Mouse (Mus musculus) limb, embryonic 14.5 days (tissue): ENCODE measurements around the gene Tsen54. TPM values are rescaled to one million over a fixed set of nuclear protein-coding genes. Genes with fewer than 3 reads are reported as not detected.

ENCODE experiments used
- ATAC-seq: fragments of 200-750 bp; cut with Nextera tagmentation; 2 replicates; pipeline ENCODE4 v1.8.0; 2017; ENCODE audit warnings: low read depth, moderate number of reproducible peaks, moderate TSS enrichment; ENCODE audit not compliant: low FRiP score
- DNase-seq: peaks from one replicate; pipeline ENCODE4 v3.0.0-alpha.2; 2015; ENCODE audit warnings: low spot score
- H3K27ac ChIP-seq: fragments of 300-500 bp; sonication (generic); replicated peaks from 2 replicates; pipeline ENCODE4 v1.5.1; 2014; ENCODE audit warnings: low read depth, mild to moderate bottlenecking, low read length, moderate library complexity, mixed read lengths
- H3K27me3 ChIP-seq: fragments of 300-500 bp; sonication (generic); 2 replicates; pipeline ENCODE4 v1.6.1; 2014; ENCODE audit warnings: low read length, mixed read lengths; ENCODE audit not compliant: control insufficient read depth, insufficient read depth
- H3K36me3 ChIP-seq: fragments of 300-500 bp; sonication (generic); 2 replicates; pipeline ENCODE4 v1.6.1; 2014; ENCODE audit warnings: mild to moderate bottlenecking, low read length, moderate library complexity, mixed read lengths; ENCODE audit not compliant: control insufficient read depth, insufficient read depth
- H3K4me1 ChIP-seq: fragments of 300-500 bp; sonication (generic); 2 replicates; pipeline ENCODE4 v1.6.1; 2014; ENCODE audit warnings: antibody characterized with exemption, low read length, mixed read lengths; ENCODE audit not compliant: control insufficient read depth, insufficient read depth
- H3K4me2 ChIP-seq: fragments of 300-500 bp; sonication (generic); replicated peaks from 2 replicates; pipeline ENCODE4 v1.6.1; 2014; ENCODE audit warnings: low read depth, mild to moderate bottlenecking, low read length, moderate library complexity; ENCODE audit not compliant: severe bottlenecking
- H3K4me3 ChIP-seq: fragments of 300-500 bp; sonication (generic); replicated peaks from 2 replicates; pipeline ENCODE4 v1.5.1; 2014; ENCODE audit warnings: low read length
- H3K9ac ChIP-seq: fragments of 300-500 bp; sonication (generic); 2 replicates; pipeline ENCODE4 v1.6.1; 2014; ENCODE audit warnings: mild to moderate bottlenecking, low read depth, low read length, moderate library complexity; ENCODE audit not compliant: severe bottlenecking
- H3K9me3 ChIP-seq: fragments of 300-500 bp; sonication (generic); 2 replicates; pipeline ENCODE4 v1.6.1; 2016; ENCODE audit warnings: low read length; ENCODE audit not compliant: control insufficient read depth
- POLR2A ChIP-seq: fragments of 200-500 bp; IDR thresholded peaks from 2 replicates; pipeline ENCODE4 v1.8.0; 2012; ENCODE audit warnings: inconsistent platforms, mild to moderate bottlenecking, moderate library complexity, borderline replicate concordance; ENCODE audit not compliant: insufficient read depth, insufficient read length; ENCODE audit errors: extremely low read depth
- WGBS: fragments of 180-500 bp; shearing (Covaris S2); extraction: QIAGEN DNeasy Blood & Tissue Kit; methylation state at CpG from one replicate; pipeline ENCODE4 v1.1.7; 2014; 5-methylcytosine and 5-hydroxymethylcytosine counted together
- polyA plus RNA-seq, 2 experiments: library from polyadenylated mRNA; depleted of rRNA in 1 of 2; stranded (reverse) in 1 of 2; unstranded in 1 of 2; fragments of >200 nt; fragmentation: Nextera tagmentation in 1 of 2; extraction: Ambion mirVana in 1 of 2; gene quantifications; 2 replicates each; pipeline versions ENCODE4 v1.2.1 to v1.2.3; 2012 to 2014

The Tsen54 gene
- polyA plus RNA-seq, 2 experiments, result 28.1 to 32.6 TPM

GRCm38 (mm10) chr11:115841044-115841443 lies 26.5 kb downstream of the Tsen54 start:
- no peak for TF ChIP-seq POLR2A
- no peaks in the 10 kb centered on the region for H3K27me3 ChIP-seq
- H3K36me3 ChIP-seq, result no peaks in the 10 kb centered on the region; the same call in 1 of the 2 replicates
- H3K4me1 ChIP-seq, result peaks cover 15% of the 10 kb centered on the region; the same call in 1 of the 2 replicates
- H3K4me2 ChIP-seq, result no peak overlapping the region
- no peaks in the 10 kb centered on the region for H3K9me3 ChIP-seq
- H3K4me3 ChIP-seq, result no peak overlapping the region
- DNase-seq (no peak), ATAC-seq (no peak)
- WGBS, result 90% methylated on average over 6 of the region's 6 CpGs
- no peak overlapping the region for H3K27ac ChIP-seq
- no peak overlapping the region for H3K9ac ChIP-seq

GRCm38 (mm10) chr11:115841961-115842550 lies 27.5 kb downstream of the Tsen54 start:
- TF ChIP-seq POLR2A, result no peak
- peak overlapping the region; percentile 59 for H3K27ac ChIP-seq
- H3K27me3 ChIP-seq, result no peaks in the 10 kb centered on the region
- DNase-seq (no peak), ATAC-seq (peak; percentile 27)
- peak overlapping the region; percentile 41; the same call in 1 of the 2 replicates for H3K9ac ChIP-seq
- no peaks in the 10 kb centered on the region; the same call in 1 of the 2 replicates for H3K36me3 ChIP-seq
- no peak overlapping the region for H3K4me3 ChIP-seq
- WGBS, result 19% methylated on average over 6 of the region's 6 CpGs
- H3K4me1 ChIP-seq, result peaks cover 15% of the 10 kb centered on the region; the same call in 1 of the 2 replicates
- no peaks in the 10 kb centered on the region for H3K9me3 ChIP-seq
- no peak overlapping the region for H3K4me2 ChIP-seq

- Histone ChIP-seq H3K4me3 (no peak overlapping the region), H3K27ac (no peak overlapping the region), H3K4me2 (no peak overlapping the region), H3K4me1 (peaks cover 15% of the 10 kb centered on the region; the same call in 1 of the 2 replicates), H3K27me3 (no peaks in the 10 kb centered on the region), H3K9me3 (no peaks in the 10 kb centered on the region), H3K36me3 (no peaks in the 10 kb centered on the region; the same call in 1 of the 2 replicates), H3K9ac (no peak overlapping the region)
- no peak for DNase-seq
- 78% methylated on average over 11 of the region's 14 CpGs for WGBS
- no peak for TF ChIP-seq POLR2A
- no peak for ATAC-seq
Observed at GRCm38 (mm10) chr11:115843141-115843890, 28.8 kb downstream of the Tsen54 start.

GRCm38 (mm10) chr11:115843891-115844239 lies 29.3 kb downstream of the Tsen54 start:
- no peak for ATAC-seq
- Histone ChIP-seq H3K36me3 (no peaks in the 10 kb centered on the region; the same call in 1 of the 2 replicates), H3K27ac (no peak overlapping the region), H3K9ac (no peak overlapping the region), H3K4me3 (no peak overlapping the region), H3K27me3 (no peaks in the 10 kb centered on the region), H3K9me3 (no peaks in the 10 kb centered on the region), H3K4me2 (no peak overlapping the region), H3K4me1 (peaks cover 11% of the 10 kb centered on the region; the same call in 1 of the 2 replicates)
- TF ChIP-seq POLR2A, result no peak
- no peak for DNase-seq
- 79% methylated on average over 5 of the region's 5 CpGs for WGBS

- no peak for TF ChIP-seq POLR2A
- Histone ChIP-seq H3K4me2 (no peak overlapping the region), H3K4me1 (peaks cover 8% of the 10 kb centered on the region; the same call in 1 of the 2 replicates), H3K27ac (no peak overlapping the region), H3K4me3 (no peak overlapping the region), H3K27me3 (no peaks in the 10 kb centered on the region), H3K9ac (no peak overlapping the region), H3K36me3 (no peaks in the 10 kb centered on the region; the same call in 1 of the 2 replicates), H3K9me3 (no peaks in the 10 kb centered on the region)
- no peak for DNase-seq
- 78% methylated on average over 8 of the region's 8 CpGs for WGBS
- no peak for ATAC-seq
Observed at GRCm38 (mm10) chr11:115844240-115844639, 29.7 kb downstream of the Tsen54 start.
